ENCODE assay signal across 7 mouse cellular contexts in the genomic region with DNA sequence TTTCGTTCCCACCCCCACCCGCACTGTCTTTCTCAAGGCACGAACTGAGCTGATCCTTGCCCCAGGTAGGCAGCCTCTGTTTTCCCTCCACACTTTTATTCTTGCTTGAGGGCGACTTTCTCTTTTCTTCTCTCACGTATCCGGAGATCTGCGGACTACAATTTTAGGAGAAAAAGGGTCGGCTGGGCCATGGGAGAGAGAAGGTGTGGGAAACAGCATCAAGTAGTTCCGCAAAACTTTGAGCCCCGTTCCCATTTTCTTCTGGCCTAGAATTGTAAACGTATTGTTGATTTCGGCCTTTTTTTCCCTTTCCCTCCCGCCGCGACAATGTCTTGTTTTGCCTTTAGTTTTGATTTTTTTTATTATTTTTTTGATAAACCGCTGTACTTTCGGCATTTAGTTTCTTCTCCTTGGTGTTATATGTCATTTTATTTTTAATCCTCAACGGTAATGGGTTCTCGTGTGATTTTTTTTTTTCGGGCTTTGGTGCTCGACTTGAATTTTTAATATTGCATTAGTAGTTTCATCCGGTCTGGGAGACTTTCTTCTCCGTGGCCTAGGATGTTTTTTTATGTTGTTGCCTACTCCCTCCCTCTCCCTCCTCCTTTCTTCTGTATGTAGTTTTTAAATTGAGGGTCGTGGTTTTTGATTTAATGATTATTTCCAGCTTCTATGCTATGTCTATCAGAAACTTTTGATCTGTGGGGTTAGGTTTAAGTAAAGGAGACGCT. TPM values are rescaled to one million over a fixed set of nuclear protein-coding genes. Genes with fewer than 3 reads are reported as not detected.
A peak's percentile ranks its signal among the peaks of the same experiment; 100 is the strongest.
DNase-seq lines count a peak whose midpoint lies in the region; ATAC-seq and TF ChIP-seq lines count a peak whose summit lies in the region.

No protein-coding gene starts in this region.

- WGBS in lung, postnatal 0 days, result 9% methylated on average over 25 of the region's 25 CpGs
- 11% methylated on average over 25 of the region's 25 CpGs for WGBS in heart, embryonic 13.5 days
- 8% methylated on average over 25 of the region's 25 CpGs for WGBS in liver, embryonic 12.5 days (ENCODE audit: insufficient replicate concordance)

- no peaks in the 10 kb centered on the region for H3K4me1 ChIP-seq in lung, postnatal 0 days (ENCODE audit: insufficient read depth, low read depth, low read length)
- peaks cover 9% of the 10 kb centered on the region for H3K4me1 ChIP-seq in heart, embryonic 13.5 days
- peaks cover 16% of the 10 kb centered on the region for H3K4me1 ChIP-seq in liver, embryonic 12.5 days

- no peak for ATAC-seq in lung, postnatal 0 days
- ATAC-seq in heart, embryonic 13.5 days (ENCODE audit: extremely low read depth, insufficient number of reproducible peaks, low FRiP score, low TSS enrichment), result no peak
- no peak for ATAC-seq in liver, embryonic 12.5 days
- no peak for ATAC-seq in inflammation-experienced regulatory T-cells, adult 6 months

- no peak for DNase-seq in lung, postnatal 0 days (ENCODE audit: low spot score)
- DNase-seq in lung, postnatal 36 days, result no peak
- DNase-seq in cerebellum, postnatal 36 days, result peak; percentile 2 to 19
- DNase-seq in testis, postnatal 10 days (ENCODE audit: low spot score), result peak; percentile 35

- H3K4me3 ChIP-seq in lung, postnatal 0 days (ENCODE audit: low read depth, low read length), result peak overlapping the region; percentile 56
- peak overlapping the region; percentile 68 for H3K4me3 ChIP-seq in heart, embryonic 13.5 days
- peak overlapping the region; percentile 73 for H3K4me3 ChIP-seq in liver, embryonic 12.5 days

- TF ChIP-seq CTCF in lung, postnatal 0 days (IDR thresholded peaks at IDR 0.05), result no peak

- no peaks in the 10 kb centered on the region for H3K9me3 ChIP-seq in lung, postnatal 0 days (ENCODE audit: low read length)
- no peaks in the 10 kb centered on the region for H3K9me3 ChIP-seq in heart, embryonic 13.5 days
- no peaks in the 10 kb centered on the region for H3K9me3 ChIP-seq in liver, embryonic 12.5 days (replicated peaks)

- TF ChIP-seq EP300 in lung, postnatal 0 days (IDR thresholded peaks at IDR 0.05), result no peak

- peak overlapping the region; percentile 93 for H3K27ac ChIP-seq in lung, postnatal 0 days (ENCODE audit: low read length)
- H3K27ac ChIP-seq in heart, embryonic 13.5 days (replicated peaks), result peak overlapping the region; percentile 100
- H3K27ac ChIP-seq in liver, embryonic 12.5 days, result peak overlapping the region; percentile 95

- H3K4me2 ChIP-seq in lung, postnatal 0 days (replicated peaks; ENCODE audit: low read depth, low read length), result peak overlapping the region; percentile 53
- peak overlapping the region; percentile 70 for H3K4me2 ChIP-seq in heart, embryonic 13.5 days
- H3K4me2 ChIP-seq in liver, embryonic 12.5 days, result peak overlapping the region; percentile 70

- peak overlapping the region; percentile 68 for H3K9ac ChIP-seq in lung, postnatal 0 days (replicated peaks; ENCODE audit: low read depth)
- H3K9ac ChIP-seq in heart, embryonic 13.5 days, result peak overlapping the region; percentile 85
- peak overlapping the region; percentile 92 for H3K9ac ChIP-seq in liver, embryonic 12.5 days

- no peaks in the 10 kb centered on the region for H3K27me3 ChIP-seq in lung, postnatal 0 days (replicated peaks; ENCODE audit: insufficient read depth, low read length)
- H3K27me3 ChIP-seq in heart, embryonic 13.5 days (replicated peaks), result no peaks in the 10 kb centered on the region
- no peaks in the 10 kb centered on the region for H3K27me3 ChIP-seq in liver, embryonic 12.5 days (replicated peaks)

- no peaks in the 10 kb centered on the region for H3K36me3 ChIP-seq in lung, postnatal 0 days (ENCODE audit: insufficient read depth, low read length)
- no peaks in the 10 kb centered on the region for H3K36me3 ChIP-seq in heart, embryonic 13.5 days
- H3K36me3 ChIP-seq in liver, embryonic 12.5 days, result no peaks in the 10 kb centered on the region

RNA-seq across cellular contexts. Expression of a gene that starts 2.1 kb away (rescaled TPM):
- 26.8 and 32.8 TPM in 2 replicates for polyA plus RNA-seq in lung, postnatal 0 days (2015; fragmentation: Nextera tagmentation; extraction: Ambion mirVana)
- 24.9 and 27.1 TPM in 2 replicates for polyA plus RNA-seq in heart, embryonic 13.5 days (2015; fragmentation: Nextera tagmentation; extraction: Ambion mirVana)
- 45.1 and 47.0 TPM in 2 replicates for polyA plus RNA-seq in liver, embryonic 12.5 days (2016; fragmentation: Nextera tagmentation; extraction: Ambion mirVana)
- 100 to 1,000 TPM in 1 of 3 experiments, 10 to 100 TPM in 2; 90.1 to 127 (median 94.0) TPM for polyA plus RNA-seq in inflammation-experienced regulatory T-cells, adult 6 months (2017; shearing (Covaris generic))

Comparison
In these comparisons a context has a peak if more than half of its experiments do, and no peak if none do; other contexts are left out.
1. DNase-seq: peak in cerebellum, postnatal 36 days (2 of 2) and testis, postnatal 10 days (single experiment); none in lung, postnatal 0 days (single experiment) and lung, postnatal 36 days (single experiment).
2. Peak in every context shown above with its lines, with median percentiles within 50 percentile points of each other: H3K27ac ChIP-seq, H3K4me2 ChIP-seq, H3K4me3 ChIP-seq and H3K9ac ChIP-seq.